Mouse (Mus musculus) R1 (cell line): ENCODE measurements around the gene Cnpy2.

ENCODE experiments used
- DNase-seq: peaks from one replicate; pipeline ENCODE4 v3.0.0-alpha.2; 2018; ENCODE audit warnings: low read depth, low spot score

Cnpy2 gene

DNA sequence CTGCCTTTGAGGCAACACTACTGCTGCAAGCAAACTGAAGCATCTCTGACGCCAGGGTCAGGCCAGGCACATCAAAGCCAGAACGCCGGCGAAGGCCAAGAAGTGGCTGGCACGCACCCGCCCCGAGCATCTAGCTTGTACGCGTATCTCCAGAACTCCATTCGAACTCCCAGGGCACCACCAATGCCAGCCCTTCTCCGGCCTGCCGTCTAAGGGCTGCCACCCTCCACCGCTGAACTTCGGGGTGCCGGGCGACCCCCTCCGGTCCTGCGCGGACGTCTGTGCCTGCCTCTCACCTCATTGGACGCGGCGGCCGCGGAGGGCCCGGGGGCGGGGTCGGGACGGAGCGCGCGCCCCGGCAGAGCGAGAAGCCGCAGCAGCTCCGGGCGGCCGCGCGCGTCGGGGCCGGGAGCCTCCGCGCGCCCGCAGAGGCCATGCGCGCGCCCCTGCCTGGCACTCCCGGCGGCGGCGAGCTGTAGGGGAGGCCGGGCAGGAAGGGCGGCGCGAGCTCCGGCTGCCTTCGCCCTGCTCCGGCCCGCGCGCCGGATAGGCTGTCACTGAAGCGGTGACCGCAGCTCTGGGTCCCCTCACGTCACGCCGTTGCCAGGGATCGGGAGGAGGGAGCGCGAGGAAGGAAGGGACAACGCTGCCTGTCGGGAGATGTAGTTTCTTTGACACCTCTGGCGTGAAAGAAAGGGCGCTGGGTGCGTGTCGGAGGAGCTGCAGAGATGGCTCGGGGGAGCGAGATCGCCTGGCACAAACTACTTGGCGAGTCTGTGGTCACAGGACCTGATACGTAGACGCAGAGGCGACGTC is 46.4 kb downstream of the Cnpy2 start, which contains the start of gene Coq10a:
Gene Coq10a, minus strand, starts transcription at position 596 of the 816 bp plus-strand sequence.
- DNase-seq = peak; percentile 92

DNA sequence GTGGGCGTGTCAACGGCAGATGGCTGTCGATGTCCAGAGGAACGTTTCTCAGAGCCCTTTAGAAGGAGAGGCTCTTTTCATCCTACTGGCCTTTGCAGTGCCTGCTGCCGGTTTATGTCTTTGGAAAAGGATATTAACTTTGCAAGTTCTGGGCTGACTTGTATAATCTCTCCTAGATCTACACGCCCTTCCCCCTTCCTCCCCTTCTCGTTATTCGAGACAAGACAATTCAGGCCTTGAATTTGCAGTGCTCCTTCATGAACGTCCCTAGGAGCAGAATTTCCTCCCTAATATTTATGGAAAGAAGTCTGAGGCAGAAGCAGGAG is 46.9 kb downstream of the Cnpy2 start:
- no peak for DNase-seq

DNA sequence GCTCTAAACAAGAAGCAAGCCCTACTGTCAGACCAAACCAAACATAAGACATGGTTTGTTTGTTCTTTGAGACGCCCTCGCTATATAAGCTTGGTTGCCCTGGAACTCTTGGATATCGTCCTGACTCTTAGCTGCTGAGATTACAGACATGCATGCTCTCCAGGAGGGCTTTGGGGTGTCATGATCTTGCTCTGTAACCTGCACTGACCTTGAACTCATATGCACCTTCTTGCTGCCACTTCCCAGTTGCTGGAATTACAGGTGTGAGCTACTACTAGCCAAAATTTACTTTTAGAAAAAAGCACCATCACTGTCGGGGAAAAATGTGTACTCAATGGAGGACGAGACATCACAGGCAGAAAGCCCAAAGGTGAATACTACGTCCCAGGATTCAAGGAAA is 47.3 kb downstream of the Cnpy2 start:
- peak; percentile 32 for DNase-seq

DNA sequence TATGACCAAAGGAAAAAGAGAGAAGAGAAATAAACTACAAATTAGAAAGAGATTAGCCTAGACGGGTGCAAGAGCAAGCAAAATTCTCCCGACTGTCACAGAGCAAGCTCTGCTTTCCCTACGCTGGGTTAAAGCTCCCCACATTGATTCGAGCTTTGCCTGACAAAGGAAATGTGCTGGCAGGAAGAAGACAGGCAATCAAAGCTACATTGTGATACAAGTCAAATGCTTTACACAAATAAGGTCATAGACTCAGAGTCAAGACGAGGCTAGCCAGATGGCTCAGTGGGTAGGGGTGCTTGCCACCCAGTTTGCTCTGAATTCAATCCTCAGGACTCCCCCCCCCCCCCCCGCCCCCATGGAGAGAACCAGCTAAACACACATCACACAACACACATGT is 47.8 kb downstream of the Cnpy2 start:
- peak; percentile 72 for DNase-seq

DNA sequence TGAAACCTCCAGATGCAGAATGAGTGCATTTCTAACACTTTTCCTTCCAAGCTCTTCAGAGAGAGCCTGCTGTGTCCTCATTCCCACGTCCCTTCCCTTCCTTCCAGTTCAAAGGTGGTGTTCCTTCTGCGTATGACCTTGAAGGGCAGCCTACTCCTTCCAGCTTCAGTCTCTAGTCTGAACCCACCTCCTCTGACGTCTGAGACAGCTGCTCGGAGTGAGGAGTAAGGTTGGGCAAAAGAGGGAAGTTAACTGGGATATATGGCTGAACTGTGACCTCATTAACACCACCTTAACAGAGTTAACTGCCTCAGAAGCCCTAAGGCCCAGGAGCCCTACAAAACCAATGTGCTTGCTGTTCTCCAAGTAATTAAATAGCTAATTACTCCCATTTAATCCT is 48.3 kb downstream of the Cnpy2 start:
- DNase-seq = peak; percentile 76

DNA sequence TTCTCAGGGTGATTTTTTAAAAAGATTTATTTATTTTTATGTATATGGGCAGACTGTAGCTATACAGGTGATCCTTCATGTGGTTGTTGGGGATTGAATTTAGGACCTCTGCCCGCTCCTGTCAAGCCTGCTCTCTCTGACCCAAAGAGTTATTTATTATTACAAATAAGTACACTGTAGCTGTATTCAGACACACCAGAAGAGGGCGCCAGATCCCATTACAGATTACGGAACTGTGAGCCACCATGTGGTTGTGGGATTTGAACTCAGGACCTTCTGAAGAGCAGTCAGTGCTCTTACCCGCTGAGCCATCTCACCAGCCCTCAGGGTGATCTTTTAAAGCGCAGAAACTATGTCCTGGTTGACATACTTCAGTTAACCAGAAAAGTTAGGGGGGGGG is 49.9 kb downstream of the Cnpy2 start:
- peak; percentile 23 for DNase-seq

DNA sequence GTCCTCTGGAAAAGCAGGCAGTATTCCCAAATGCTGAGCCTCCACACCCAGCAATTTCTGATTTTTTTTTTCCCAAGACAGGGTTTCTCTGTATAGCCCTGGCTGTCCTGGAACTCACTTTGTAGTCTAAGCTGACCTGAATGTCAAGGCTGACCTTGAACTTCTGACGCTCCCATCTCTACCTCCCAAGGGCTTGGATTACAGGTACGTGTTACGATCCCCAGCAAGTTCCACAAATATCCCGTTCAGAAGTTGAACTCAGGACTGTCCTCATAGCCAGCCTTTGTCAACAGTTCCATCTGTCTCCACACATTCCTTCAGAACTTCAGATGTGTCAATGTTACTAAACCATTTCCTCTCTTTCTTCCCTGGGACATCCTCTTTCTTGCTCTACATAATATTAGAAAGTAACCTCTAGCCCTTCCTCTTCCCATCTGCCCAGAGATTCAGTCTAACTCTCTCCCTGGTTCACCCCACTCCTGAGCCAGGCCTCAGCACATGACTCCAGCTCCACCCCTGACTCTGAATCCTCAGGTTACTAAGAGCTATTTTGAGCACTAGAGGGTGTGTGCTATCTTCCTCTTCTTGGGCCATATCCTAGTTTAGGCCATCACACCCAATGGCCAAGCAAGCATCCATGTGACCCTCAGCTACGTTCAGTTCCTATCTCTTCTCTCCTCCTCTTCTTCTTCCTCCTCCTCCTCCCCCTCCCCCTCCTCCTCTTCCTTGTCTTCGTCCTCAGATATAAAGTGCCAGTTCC is 50.9 kb downstream of the Cnpy2 start:
- peak; percentile 63 for DNase-seq

DNA sequence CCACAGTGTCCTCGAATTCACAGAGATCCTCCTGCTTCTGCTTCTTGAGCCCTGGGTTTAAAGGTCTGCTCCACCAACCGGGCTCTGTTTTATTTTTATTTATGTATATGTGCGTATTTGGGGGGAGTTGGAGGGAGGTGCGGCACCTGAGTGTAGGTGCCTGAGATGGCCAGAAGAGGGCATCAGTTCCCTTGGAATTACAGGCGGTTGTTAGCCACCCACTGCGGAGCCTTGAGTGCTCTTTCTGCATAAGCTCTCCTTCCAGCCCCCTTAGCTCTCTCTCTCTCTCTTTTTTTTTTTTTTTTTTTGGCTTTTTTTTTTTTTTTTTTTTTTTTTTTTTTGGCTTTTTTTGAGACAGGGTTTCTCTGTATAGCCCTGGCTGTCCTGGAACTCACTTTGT is 52.1 kb downstream of the Cnpy2 start:
- DNase-seq = peak; percentile 92

DNA sequence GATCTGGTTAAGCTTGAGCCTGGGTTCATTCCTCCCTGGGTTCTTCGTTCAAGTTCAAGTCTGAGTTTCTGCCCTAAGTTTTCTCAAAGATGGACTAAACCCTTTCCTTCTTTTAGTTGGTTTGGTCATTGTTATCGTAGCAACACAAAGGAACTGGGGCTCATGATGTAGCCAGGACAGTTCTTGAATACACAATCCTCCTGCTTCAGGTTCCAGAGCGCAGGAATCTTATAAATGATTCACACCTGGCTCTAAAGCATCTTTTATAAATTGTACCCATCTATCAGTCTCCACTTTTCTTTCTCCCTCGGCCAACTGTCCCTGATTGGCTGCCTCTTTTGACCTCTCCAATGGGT is 53.8 kb downstream of the Cnpy2 start:
- no peak for DNase-seq

DNA sequence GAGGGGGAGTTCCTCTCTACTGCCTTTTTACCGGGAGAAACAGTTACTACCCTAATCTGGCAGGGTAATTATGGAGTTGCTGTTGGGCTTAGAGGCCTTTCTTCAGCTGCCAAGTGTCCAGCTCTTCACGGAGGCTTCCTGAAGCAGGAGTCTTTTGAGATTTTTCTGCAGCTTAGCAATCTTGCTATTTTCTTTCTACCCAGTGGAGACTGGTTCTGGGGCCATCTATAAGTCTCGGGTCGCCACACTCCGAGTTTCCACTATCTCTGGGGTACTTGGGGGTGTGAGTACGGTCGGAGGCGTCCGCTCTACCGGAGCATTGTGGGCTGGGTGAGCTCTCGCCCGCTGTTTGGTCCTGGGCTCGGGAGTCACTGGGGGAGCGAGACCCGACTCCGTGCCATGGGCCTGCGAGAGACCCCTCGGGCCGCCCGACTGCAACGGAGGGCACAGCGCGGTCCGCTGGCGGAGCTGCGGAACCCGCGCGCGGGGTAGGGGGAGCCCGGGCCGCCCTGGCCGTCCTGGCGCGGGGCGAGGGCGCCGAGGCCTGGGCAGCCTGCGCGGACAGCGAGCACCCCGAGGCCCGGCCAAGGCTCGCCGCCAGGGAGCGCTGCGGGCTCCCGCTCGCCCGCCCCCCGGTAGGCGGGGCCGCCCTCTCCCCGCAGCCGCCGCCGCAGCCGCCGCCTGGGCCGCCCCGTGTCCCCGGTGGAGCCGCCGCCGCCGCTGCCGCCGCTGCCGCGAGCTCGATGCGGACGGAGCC is 54.4 kb downstream of the Cnpy2 start, which contains the start of gene Ankrd52:
Gene Ankrd52, plus strand, starts transcription at position 661 of the 757 bp plus-strand sequence.
- DNase-seq = peak; percentile 69
